Mouse (Mus musculus): ENCODE results near the gene Fbxo3.

DNA sequence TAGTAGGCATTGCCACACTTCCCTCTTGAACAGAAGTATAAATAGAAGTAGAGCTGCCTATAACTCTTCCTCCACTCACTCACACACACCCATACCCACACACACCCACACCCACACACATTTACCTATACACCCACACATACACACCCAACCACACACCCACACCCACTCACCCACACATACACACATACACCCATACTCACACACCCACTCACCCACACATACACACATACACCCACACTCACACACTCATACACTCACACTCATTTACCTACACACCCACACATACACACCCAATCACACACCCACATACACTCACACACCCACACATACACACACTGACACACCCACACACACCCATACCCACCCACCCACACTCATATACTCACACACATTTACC is 55.0 kb downstream of the Fbxo3 start:
- TF ChIP-seq CTCF (IDR thresholded peaks at IDR 0.05; ENCODE audit: borderline replicate concordance, control insufficient read depth, extremely low read depth, insufficient read depth, low read length, poor library complexity) (no peak), POLR2A (IDR thresholded peaks at IDR 0.05; ENCODE audit: control insufficient read depth, extremely low read depth, insufficient read depth, low read length, poor library complexity) (no peak)

Measured in thymus, adult 2 months (tissue).